Mouse (Mus musculus) thymus, postnatal 36 days (tissue): ENCODE data around the gene Kdm2a.
A peak's percentile ranks its signal among the peaks of the same experiment; 100 is the strongest.
"Not testable (repeated sequence)": the region's sequence is repeated elsewhere in the genome, so short reads cannot be mapped to it uniquely, and the experiment has no call there.

Experiments
- DNase-seq, 2 experiments: peaks; one replicate each; pipeline ENCODE4 v3.0.0; 2022; ENCODE audit warnings: mixed read lengths in 2 of 2

Kdm2a gene

DNA sequence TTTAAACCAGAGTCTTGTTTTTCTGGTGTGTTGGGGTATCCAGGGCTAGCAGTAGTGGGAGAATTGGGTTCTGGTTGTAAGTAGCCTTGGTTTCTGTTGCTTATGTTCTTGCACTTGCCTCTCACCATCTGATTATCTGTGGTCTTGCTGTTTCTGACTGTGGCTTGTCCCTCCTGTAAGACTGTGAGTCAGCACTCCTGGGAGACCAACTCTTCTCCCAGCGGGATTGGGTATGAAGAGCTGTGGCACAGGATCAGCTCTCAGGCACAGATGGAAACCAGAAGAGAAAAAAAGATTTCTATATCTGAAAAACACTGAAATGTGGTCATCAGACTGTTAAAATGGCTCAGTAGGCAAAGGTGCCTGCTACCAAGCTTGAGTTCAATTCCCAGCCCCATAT lies 16.5 kb upstream of the Kdm2a start:
- no peak for DNase-seq

GRCm38 (mm10) chr19:4409062-4409461 lies 11.0 kb upstream of the Kdm2a start:
- DNase-seq = no peak

- no peak for DNase-seq
Measured at GRCm38 (mm10) chr19:4404840-4405239, 6.8 kb upstream of the Kdm2a start.

- no peak for DNase-seq
Measured at GRCm38 (mm10) chr19:4398959-4399358, 874 bp upstream of the Kdm2a start.

DNA sequence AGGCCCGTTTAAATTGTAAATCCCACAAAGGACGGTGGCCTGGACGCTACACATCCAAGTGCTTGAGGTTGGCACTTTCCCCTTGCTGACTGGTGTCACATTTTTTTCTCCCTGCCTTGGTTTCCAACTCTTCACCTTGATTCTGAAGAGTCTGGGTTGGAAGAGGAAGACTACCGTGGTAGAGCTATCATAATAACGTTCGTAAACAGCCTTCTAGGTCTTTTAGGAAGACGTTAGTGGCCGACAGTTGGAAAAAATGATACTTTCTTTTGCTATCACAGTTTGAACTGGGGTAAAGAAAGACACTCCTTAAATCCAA lies 504 bp upstream of the Kdm2a start:
- DNase-seq = no peak

DNA sequence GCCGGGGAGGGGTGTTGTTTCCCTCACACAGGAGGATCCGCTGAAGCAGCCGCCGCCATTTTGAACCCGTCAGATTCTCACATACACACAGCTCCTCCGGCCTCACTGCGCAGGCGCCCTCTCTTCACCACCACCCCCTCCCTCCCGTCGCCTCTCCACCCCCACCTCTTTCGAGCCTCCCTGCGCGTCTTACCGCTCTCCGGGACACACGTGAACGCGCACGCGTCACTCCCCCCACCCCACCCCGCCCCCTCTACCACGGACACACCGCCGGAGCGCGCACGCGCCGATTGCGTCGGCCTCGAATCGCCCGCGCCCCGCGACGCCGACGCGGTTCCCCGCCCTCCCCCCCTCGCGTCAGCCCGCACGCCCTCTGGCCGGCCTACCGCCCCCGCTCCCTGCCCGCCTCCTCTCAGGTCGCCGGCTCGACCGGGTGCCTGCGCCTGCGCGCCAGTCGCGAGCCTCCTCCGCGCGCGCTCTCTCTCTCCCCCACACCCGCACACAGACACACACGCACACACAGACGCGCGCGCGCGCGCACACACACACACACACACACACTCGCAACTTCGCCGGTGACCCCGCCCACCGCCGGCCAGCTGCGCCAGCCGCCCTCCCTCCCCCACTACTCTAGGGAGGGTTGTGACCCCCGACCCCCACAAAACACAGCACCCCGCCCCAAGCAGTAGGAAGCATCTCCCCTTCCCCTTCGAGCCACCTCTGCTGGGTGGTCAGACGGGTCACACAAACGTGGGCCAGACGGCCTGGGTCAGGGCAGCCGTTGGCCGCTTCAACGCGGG lies 887 bp downstream of the Kdm2a start:
- DNase-seq = peak; percentile 95 to 98

DNA sequence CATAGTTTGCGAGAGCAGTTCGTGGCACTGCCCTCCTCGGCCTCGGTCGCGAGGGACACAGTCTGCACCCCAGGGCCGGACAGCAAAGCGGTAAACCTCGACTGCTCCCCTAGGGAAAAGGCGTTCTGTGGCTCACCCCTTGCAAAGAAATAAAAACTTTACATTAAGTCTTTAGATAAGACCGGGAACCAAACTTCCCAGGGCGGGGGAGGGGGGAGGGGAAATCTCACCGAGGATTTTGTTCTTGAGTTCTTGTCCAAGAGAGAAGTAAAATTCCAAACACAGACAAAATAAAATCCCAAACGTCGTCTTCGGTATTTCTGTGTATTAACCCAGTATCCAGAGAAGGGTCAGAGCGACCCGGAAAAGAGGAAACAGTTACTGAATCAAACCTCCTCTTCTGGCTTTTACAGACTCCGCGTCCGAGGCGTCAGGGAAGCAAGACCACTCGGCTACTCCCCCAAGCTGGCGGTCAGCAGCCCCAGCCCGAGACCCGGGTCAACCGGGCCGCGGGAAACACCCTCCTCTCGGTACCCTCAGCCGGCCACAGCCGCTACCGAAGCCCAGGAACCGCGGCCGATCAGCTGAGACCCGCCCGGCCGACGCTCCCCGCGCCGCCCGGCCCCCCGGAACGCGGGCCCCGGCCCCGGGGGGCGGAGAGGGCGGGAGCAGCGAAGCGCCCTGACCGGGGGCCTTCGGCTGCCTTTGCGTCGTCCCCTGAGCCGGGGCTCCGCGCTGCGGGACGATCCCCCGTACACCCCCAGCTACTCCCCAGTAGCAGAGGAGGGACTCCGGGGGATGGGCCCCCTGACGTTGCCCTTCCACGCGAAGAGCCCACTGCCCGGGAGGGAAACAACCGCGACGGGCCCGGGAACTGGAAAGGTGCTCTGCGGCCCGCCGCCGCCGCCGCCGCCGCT lies 1.7 kb downstream of the Kdm2a start:
- DNase-seq = peak; percentile 29 to 42

DNA sequence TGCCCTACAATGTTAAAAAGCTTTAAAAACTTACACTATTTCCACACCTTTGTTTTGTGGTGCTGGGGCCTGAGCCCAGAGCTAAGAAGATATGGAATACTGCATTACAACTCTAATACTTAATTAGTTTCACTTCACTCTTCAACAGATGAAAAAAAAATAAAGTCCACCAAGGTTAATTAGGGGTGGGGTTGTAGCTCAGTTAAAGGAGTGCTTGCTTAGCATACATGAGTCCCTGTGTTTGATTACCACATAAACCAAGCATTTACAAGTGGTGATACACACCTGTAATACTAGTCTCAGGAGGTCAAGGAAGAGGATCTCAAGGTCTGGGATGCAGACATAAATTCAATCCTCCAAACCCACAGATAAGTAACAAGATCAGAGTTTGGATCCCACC lies 10.8 kb downstream of the Kdm2a start:
- no peak for DNase-seq

- no peak for DNase-seq
Measured at GRCm38 (mm10) chr19:4385026-4385425, 13.1 kb downstream of the Kdm2a start.

DNA sequence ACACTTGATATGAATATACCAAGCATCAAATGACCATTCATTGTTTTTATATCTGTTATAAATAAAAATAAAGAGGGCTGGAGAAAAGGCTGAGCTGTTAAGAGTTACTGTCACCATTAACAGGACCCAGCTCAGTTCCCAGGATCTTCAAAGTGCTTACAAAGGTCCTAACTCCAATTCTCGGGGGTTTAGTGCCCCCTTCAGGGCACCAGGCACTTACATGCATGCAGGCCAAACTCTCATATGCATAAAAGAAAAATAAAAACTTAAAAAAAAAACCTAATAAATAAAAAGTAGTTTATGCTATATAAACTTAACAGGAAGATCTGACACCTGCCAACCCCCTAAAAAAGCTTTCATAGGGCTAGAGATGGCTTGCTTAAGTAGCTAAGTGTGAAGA lies 13.8 kb downstream of the Kdm2a start:
- DNase-seq = no peak

DNA sequence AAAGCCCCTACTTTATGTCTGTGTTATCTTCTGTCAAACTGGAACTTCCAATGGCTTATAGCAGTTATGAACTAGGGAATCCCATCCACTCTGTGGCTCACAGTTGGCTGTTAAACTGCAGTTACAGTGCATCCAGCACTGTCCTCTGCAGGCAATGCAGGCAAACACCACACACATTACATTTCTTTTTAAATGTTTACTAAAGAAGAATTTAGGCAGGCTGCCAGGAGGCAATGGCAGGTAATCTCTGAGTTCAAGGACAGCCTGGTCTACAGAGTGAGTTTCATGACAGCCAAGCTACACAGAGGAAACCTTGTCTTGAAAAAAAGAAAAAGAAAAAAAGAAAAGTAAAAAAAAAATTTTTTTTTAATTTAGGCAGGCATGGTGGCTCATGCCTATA lies 14.8 kb downstream of the Kdm2a start:
- DNase-seq = no peak

- DNase-seq = not testable (repeated sequence)
Measured at GRCm38 (mm10) chr19:4382303-4382702, 15.8 kb downstream of the Kdm2a start.

DNA sequence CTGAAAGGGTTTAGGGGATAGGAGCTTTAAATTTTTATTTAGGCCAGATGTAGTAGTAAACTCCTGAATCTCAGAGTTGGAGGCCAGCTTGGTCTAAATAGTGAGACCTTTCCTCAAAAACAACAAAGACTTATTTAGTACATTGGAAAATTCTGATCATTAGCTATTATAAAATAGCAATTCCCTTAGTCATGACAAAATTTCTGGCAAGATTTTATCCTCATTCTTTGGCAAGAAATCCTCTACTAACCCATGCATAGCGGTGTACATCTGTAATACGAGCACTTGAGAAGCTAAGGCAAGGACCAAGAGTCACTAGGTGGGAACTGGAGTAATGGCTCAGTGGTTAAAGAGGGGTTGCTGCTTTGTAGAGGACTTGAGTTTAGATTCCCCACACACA lies 27.4 kb downstream of the Kdm2a start:
- DNase-seq = no peak

- no peak for DNase-seq
Measured at GRCm38 (mm10) chr19:4370254-4370653, 27.8 kb downstream of the Kdm2a start.

DNA sequence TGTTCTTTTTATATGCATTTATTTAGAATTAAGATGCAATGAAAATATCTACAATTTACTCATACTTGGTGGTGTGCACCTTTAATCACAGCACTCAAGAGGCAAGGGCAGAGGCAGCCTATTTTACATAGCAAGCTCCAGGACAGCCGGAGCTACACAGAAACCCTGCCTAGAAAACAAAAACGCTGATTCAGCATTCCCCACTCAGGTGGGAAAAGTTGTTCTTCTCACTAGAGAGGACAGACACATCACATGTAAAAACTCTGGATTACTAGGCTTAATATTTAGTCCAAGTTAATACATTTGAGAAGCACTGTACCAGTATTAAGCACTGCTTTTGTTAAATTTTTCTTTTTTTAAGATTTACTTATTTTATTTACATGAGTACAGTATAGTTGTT lies 48.6 kb downstream of the Kdm2a start:
- DNase-seq = no peak

GRCm38 (mm10) chr19:4346479-4346878 lies 51.6 kb downstream of the Kdm2a start:
- DNase-seq = no peak

- DNase-seq = peak; percentile 39 to 47
Measured at GRCm38 (mm10) chr19:4338162-4338561, 59.9 kb downstream of the Kdm2a start.

DNA sequence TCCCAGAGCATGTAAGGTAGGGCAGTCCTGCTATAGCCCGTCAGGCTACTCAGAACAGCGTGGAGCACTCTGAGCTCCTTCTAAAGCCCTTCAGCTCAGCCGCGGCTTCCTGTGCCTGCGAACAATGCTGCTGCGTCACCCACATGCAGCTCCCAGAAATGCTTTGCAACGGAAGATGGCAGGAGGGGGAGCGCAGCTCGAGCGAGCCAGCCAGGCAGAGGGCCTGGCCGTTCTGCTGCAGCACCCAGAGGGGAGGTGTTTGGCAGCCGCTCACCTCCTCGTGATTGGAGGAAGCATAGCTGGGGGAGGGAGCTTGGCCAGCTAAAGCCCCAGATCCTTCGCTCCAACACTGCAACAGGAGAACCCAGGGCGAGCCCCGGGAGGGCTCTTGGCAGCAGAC lies 64.3 kb downstream of the Kdm2a start:
- peak; percentile 86 to 92 for DNase-seq

GRCm38 (mm10) chr19:4333100-4333775 lies 64.8 kb downstream of the Kdm2a start:
- DNase-seq = peak in 1 of 2 experiments; percentile 23

GRCm38 (mm10) chr19:4332653-4333052 lies 65.4 kb downstream of the Kdm2a start:
- peak; percentile 53 to 59 for DNase-seq

- no peak for DNase-seq
Measured at GRCm38 (mm10) chr19:4331273-4331672, 66.8 kb downstream of the Kdm2a start.

- no peak for DNase-seq
Measured at GRCm38 (mm10) chr19:4330603-4331002, 67.5 kb downstream of the Kdm2a start.

DNA sequence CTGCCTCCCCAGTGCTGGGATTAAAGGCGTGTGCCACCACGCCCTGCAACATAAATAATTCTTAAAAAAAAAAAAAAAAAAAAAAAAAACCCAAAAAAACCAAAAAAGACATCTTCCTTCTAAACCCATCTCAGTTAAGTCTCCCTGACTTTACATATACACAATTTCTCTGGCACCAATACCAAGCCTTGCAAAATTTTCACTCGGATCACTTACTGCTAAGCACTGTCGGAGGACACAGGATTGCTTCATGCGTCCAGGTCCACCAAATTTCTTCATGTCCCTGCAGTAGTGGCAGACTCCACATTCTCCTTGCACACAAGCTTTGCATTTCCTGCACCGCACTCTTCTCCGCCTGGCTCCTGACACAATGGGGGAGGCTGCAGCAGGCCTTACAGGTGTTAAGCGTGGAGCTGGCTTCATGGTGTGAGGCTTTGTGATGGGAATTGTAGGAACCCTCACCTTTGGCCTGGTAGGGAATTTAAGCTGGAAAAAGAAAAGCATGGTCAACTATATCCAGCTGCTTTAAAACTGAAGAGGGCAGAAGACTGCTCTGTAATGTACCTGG lies 69.3 kb downstream of the Kdm2a start:
- no peak for DNase-seq
